Comparison of ENCODE assay signal across 8 mouse cellular contexts in genomic region chr15:7134454-7135052, GRCm38 (mm10). TPM values are rescaled to one million over a fixed set of nuclear protein-coding genes. Genes with fewer than 3 reads are reported as not detected.
A peak's percentile ranks its signal among the peaks of the same experiment; 100 is the strongest.
DNase-seq lines count a peak whose midpoint lies in the region; ATAC-seq lines count a peak whose summit lies in the region.

No protein-coding gene starts in this region.

- H3K27me3 ChIP-seq in midbrain, embryonic 10.5 days (ENCODE audit: low read depth, poor library complexity, severe bottlenecking) = peaks cover 27% of the 10 kb centered on the region
- H3K27me3 ChIP-seq in midbrain, embryonic 15.5 days (replicated peaks) = peaks cover 5% of the 10 kb centered on the region; the same call in 1 of the 2 replicates
- H3K27me3 ChIP-seq in embryonic facial prominence, embryonic 10.5 days (replicated peaks; ENCODE audit: low read depth, poor library complexity, severe bottlenecking) = peaks cover 16% of the 10 kb centered on the region

- H3K4me1 ChIP-seq in midbrain, embryonic 10.5 days = peaks cover 24% of the 10 kb centered on the region
- H3K4me1 ChIP-seq in midbrain, embryonic 15.5 days = peaks cover 17% of the 10 kb centered on the region
- H3K4me1 ChIP-seq in embryonic facial prominence, embryonic 10.5 days = peaks cover 27% of the 10 kb centered on the region

- no peak for DNase-seq in frontal cortex, postnatal 25 days (ENCODE audit: low spot score in 2 of 2)
- peak; percentile 26 for DNase-seq in midbrain, embryonic 10.5 days (ENCODE audit: low spot score)
- DNase-seq in embryonic facial prominence, embryonic 10.5 days (ENCODE audit: low spot score) = peak; percentile 41
- no peak for DNase-seq in urinary bladder, postnatal 10 days (ENCODE audit: low spot score)
- no peak for DNase-seq in right cerebral cortex, postnatal 36 days (ENCODE audit: low spot score in 2 of 2)

- no peak overlapping the region for H3K4me2 ChIP-seq in midbrain, embryonic 15.5 days

- H3K27ac ChIP-seq in midbrain, embryonic 10.5 days (replicated peaks) = no peak overlapping the region
- H3K27ac ChIP-seq in midbrain, embryonic 15.5 days = no peak overlapping the region
- no peak overlapping the region for H3K27ac ChIP-seq in embryonic facial prominence, embryonic 10.5 days (replicated peaks)

- ATAC-seq in frontal cortex, adult (ENCODE audit: low TSS enrichment) = peak; percentile 42; the same call in 1 of the 2 replicates
- ATAC-seq in midbrain, embryonic 15.5 days (replicated peaks) = no peak
- peak; percentile 27; the same call in 1 of the 2 replicates for ATAC-seq in neutrophil, adult 5-6 weeks (ENCODE audit: extremely low read depth, insufficient number of reproducible peaks, low FRiP score, poor library complexity, severe bottlenecking)

- no peak overlapping the region for H3K4me3 ChIP-seq in midbrain, embryonic 10.5 days
- H3K4me3 ChIP-seq in midbrain, embryonic 15.5 days = no peak overlapping the region
- no peak overlapping the region for H3K4me3 ChIP-seq in embryonic facial prominence, embryonic 10.5 days

- H3K9ac ChIP-seq in midbrain, embryonic 15.5 days = no peak overlapping the region

- WGBS in midbrain, embryonic 10.5 days = 61% methylated on average over 11 of the region's 11 CpGs
- WGBS in midbrain, embryonic 15.5 days = 59% methylated on average over 11 of the region's 11 CpGs
- 57% methylated on average over 11 of the region's 11 CpGs for WGBS in embryonic facial prominence, embryonic 10.5 days

- H3K36me3 ChIP-seq in midbrain, embryonic 10.5 days = no peaks in the 10 kb centered on the region
- no peaks in the 10 kb centered on the region for H3K36me3 ChIP-seq in midbrain, embryonic 15.5 days (replicated peaks)
- H3K36me3 ChIP-seq in embryonic facial prominence, embryonic 10.5 days (replicated peaks) = no peaks in the 10 kb centered on the region; the same call in 1 of the 2 replicates

- no peaks in the 10 kb centered on the region for H3K9me3 ChIP-seq in midbrain, embryonic 10.5 days (replicated peaks)
- H3K9me3 ChIP-seq in midbrain, embryonic 15.5 days = no peaks in the 10 kb centered on the region
- no peaks in the 10 kb centered on the region for H3K9me3 ChIP-seq in embryonic facial prominence, embryonic 10.5 days

RNA-seq across cellular contexts. Expression of gene Lifr, which starts 44.1 kb away (rescaled TPM):
- polyA plus RNA-seq in midbrain, embryonic 10.5 days (2016; fragmentation: Nextera tagmentation; extraction: Ambion mirVana) = 10.0 and 10.1 TPM in 2 replicates
- 9.7 and 11.2 TPM in 2 replicates for polyA plus RNA-seq in midbrain, embryonic 15.5 days (2015; fragmentation: Nextera tagmentation; extraction: Ambion mirVana)
- 10.0 and 11.0 TPM in 2 replicates for polyA plus RNA-seq in embryonic facial prominence, embryonic 10.5 days (2016; fragmentation: Nextera tagmentation; extraction: Ambion mirVana)
- total RNA-seq in neutrophil, adult 5-6 weeks (2017) = 6.3 and 6.4 TPM in 2 replicates

Comparison
In these comparisons a context has a peak if more than half of its experiments do, and no peak if none do; other contexts are left out.
1. DNase-seq: peak in midbrain, embryonic 10.5 days (single experiment) and embryonic facial prominence, embryonic 10.5 days (single experiment); none in frontal cortex, postnatal 25 days (0 of 2), urinary bladder, postnatal 10 days (single experiment) and right cerebral cortex, postnatal 36 days (0 of 2).